Mouse (Mus musculus) liver, adult 2 months (tissue): ENCODE data around the gene Nova1.

Source experiments
- CTCF ChIP-seq: fragments of 200-500 bp; IDR thresholded peaks from 2 replicates; pipeline ENCODE4 v1.5.1; 2011; ENCODE audit warnings: low read depth, low read length, control low read depth
- POLR2A ChIP-seq: fragments of 200-500 bp; IDR thresholded peaks from 2 replicates; pipeline ENCODE4 v1.6.1; 2011; ENCODE audit warnings: low read length, control low read depth; ENCODE audit not compliant: insufficient read depth; ENCODE audit errors: extremely low read depth

- TF ChIP-seq POLR2A = no peak
- no peak for TF ChIP-seq CTCF
These were observed 86.8 kb downstream of the Nova1 start for GRCm38 (mm10) chr12:46731943-46732342.
